ENCODE assay signal across 9 mouse cellular contexts in the genomic region with DNA sequence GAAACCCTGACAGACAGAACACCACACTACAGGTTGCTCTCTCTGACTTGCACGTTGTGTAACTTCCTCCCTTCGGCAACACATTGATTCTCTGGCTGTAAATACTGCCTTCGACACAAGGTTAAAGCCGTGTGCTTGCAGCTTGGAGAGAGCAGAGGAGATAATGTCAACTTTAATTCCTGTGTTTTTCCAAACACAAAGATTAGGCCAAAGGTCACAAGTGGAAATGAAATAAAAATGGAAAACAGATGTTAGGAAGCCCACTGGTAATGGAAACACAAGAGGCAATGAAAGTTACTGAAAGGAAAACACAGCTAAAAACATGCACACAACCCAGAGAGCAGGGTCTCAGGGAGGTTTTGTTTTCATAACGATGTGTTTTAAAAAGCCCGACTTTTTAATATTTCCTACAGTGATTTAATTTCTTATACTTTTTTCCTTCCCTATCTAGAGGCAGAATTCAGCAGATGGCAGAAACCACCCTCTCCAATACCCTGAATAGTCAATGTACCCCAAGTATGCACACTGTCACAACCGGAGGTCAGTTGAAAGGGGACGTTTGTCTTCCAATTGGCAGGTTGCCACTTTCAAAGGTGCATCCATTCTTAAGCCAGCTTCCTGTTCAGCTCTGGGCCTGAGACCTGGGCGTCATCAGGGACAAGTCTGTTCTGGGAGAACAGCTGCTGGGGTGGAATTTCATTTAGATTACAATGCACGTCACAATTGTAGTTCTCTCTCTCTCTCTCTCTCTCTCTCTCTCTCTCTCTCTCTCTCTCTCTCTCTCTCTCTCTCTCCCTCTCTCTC.
A peak's percentile ranks its signal among the peaks of the same experiment; 100 is the strongest.
DNase-seq lines count a peak whose midpoint lies in the region; ATAC-seq and TF ChIP-seq lines count a peak whose summit lies in the region.
"Had no signal": no experiment of that assay in that cellular context is flagged by ENCODE, and none has a peak within 500 bp of the region (broad histone marks: within the 10 kb centered on the region; RNA-seq: fewer than 3 reads in every experiment).

No protein-coding gene starts in this region.

- no peak overlapping the region for H3K4me3 ChIP-seq in heart, embryonic 14.5 days (ENCODE audit: control insufficient read depth in 1 of 2, insufficient read depth in 1 of 2, low read depth in 1 of 2, low read length in 2 of 2)
- no peak overlapping the region for H3K4me3 ChIP-seq in stomach, postnatal 0 days (ENCODE audit: low read depth, low read length)
- no peak overlapping the region for H3K4me3 ChIP-seq in forebrain, embryonic 11.5 days (ENCODE audit: low read depth, low read length)
- H3K4me3 ChIP-seq: erythroblast, embryonic 14.5 days had no signal

- H3K27ac ChIP-seq in heart, embryonic 14.5 days (replicated peaks in 1 of 2; ENCODE audit: control insufficient read depth in 1 of 2, insufficient read depth in 1 of 2, low read depth in 2 of 2, low read length in 2 of 2): peak overlapping the region; percentile 24 to 49; a peak in 1 of 4 replicates
- H3K27ac ChIP-seq in stomach, postnatal 0 days (replicated peaks): peak overlapping the region; percentile 58; the same call in 1 of the 2 replicates
- no peak overlapping the region for H3K27ac ChIP-seq in forebrain, embryonic 11.5 days (ENCODE audit: low read depth, low read length)

- no peaks in the 10 kb centered on the region for H3K27me3 ChIP-seq in heart, embryonic 14.5 days (ENCODE audit: control insufficient read depth, insufficient read depth, low read length)
- no peaks in the 10 kb centered on the region for H3K27me3 ChIP-seq in stomach, postnatal 0 days (ENCODE audit: control insufficient read depth, insufficient read depth, low read length)
- H3K27me3 ChIP-seq in forebrain, embryonic 11.5 days (ENCODE audit: control insufficient read depth, insufficient read depth, low read length): no peaks in the 10 kb centered on the region

- no peak overlapping the region for H3K4me2 ChIP-seq in heart, embryonic 14.5 days (ENCODE audit: low read length)
- H3K4me2 ChIP-seq in stomach, postnatal 0 days (replicated peaks; ENCODE audit: low read depth): no peak overlapping the region
- H3K4me2 ChIP-seq in forebrain, embryonic 11.5 days (ENCODE audit: low read depth, low read length, severe bottlenecking): no peak overlapping the region

- intact Hi-C loops in left cerebral cortex, postnatal 4 days (cut with DNase I): no loop called here

- peak; percentile 12 to 14 for DNase-seq in frontal cortex, postnatal 10 days (ENCODE audit: low spot score in 2 of 2)
- DNase-seq in frontal cortex, postnatal 14 days (ENCODE audit: low spot score in 2 of 2): no peak
- peak; percentile 58 for DNase-seq in adipocyte (ENCODE audit: low spot score)
- DNase-seq in kidney, postnatal 4 days: peak; percentile 52 to 71
- DNase-seq in stomach, postnatal 0 days (ENCODE audit: low spot score): no peak
- DNase-seq in forebrain, embryonic 11.5 days (ENCODE audit: low spot score): no peak
- DNase-seq in left cerebral cortex, postnatal 4 days: no peak

- H3K4me1 ChIP-seq in heart, embryonic 14.5 days (ENCODE audit: control insufficient read depth in 2 of 2, insufficient read depth in 2 of 2, low read length in 2 of 2): peaks cover 19 to 43% of the 10 kb centered on the region in 2 experiments
- H3K4me1 ChIP-seq in stomach, postnatal 0 days (replicated peaks; ENCODE audit: control insufficient read depth, insufficient read depth): peaks cover 8% of the 10 kb centered on the region
- no peaks in the 10 kb centered on the region for H3K4me1 ChIP-seq in forebrain, embryonic 11.5 days (replicated peaks; ENCODE audit: control insufficient read depth, insufficient read depth, low read length)

- H3K9ac ChIP-seq in heart, embryonic 14.5 days (ENCODE audit: low read length): no peak overlapping the region
- no peak overlapping the region for H3K9ac ChIP-seq in stomach, postnatal 0 days (ENCODE audit: low read length)
- no peak overlapping the region for H3K9ac ChIP-seq in forebrain, embryonic 11.5 days (ENCODE audit: low read length)

- no peak for TF ChIP-seq EP300 in stomach, postnatal 0 days (optimal IDR thresholded peaks at IDR 0.05)

- no peaks in the 10 kb centered on the region for H3K36me3 ChIP-seq in heart, embryonic 14.5 days (ENCODE audit: control insufficient read depth, insufficient read depth, low read length)
- no peaks in the 10 kb centered on the region for H3K36me3 ChIP-seq in stomach, postnatal 0 days (ENCODE audit: control insufficient read depth, insufficient read depth, low read length)
- no peaks in the 10 kb centered on the region for H3K36me3 ChIP-seq in forebrain, embryonic 11.5 days (ENCODE audit: control insufficient read depth, insufficient read depth, low read length)

- no peak for TF ChIP-seq CTCF in stomach, postnatal 0 days (IDR thresholded peaks at IDR 0.05; ENCODE audit: low read depth)

- H3K9me3 ChIP-seq in heart, embryonic 14.5 days (ENCODE audit: control insufficient read depth, low read length): no peaks in the 10 kb centered on the region
- no peaks in the 10 kb centered on the region for H3K9me3 ChIP-seq in stomach, postnatal 0 days (ENCODE audit: control insufficient read depth, low read length)
- no peaks in the 10 kb centered on the region for H3K9me3 ChIP-seq in forebrain, embryonic 11.5 days (ENCODE audit: control insufficient read depth, low read length)

- ATAC-seq in heart, embryonic 14.5 days (ENCODE audit: insufficient number of reproducible peaks, insufficient read depth, low FRiP score, low read depth): 0 out of 2 replicates have a peak, but pooled peaks have one; percentile 47
- no peak for ATAC-seq in stomach, postnatal 0 days (ENCODE audit: low FRiP score, low TSS enrichment)
- ATAC-seq in forebrain, embryonic 11.5 days (replicated peaks; ENCODE audit: low FRiP score): no peak

- WGBS in heart, embryonic 14.5 days: 30% methylated on average over 10 of the region's 10 CpGs
- WGBS in stomach, postnatal 0 days: 28% methylated on average over 10 of the region's 10 CpGs
- WGBS in forebrain, embryonic 11.5 days: 62% methylated on average over 10 of the region's 10 CpGs

Comparison
In these comparisons a context has a peak if more than half of its experiments do, and no peak if none do; other contexts are left out.
1. DNase-seq: peak in frontal cortex, postnatal 10 days (2 of 2), adipocyte (single experiment) and kidney, postnatal 4 days (2 of 2); none in frontal cortex, postnatal 14 days (0 of 2), stomach, postnatal 0 days (single experiment), forebrain, embryonic 11.5 days (single experiment) and left cerebral cortex, postnatal 4 days (single experiment).